Mouse (Mus musculus): ENCODE measurements at regions not wholly inside any gene's neighbourhood (a gene's known extent, or its start where the extent isn't known, plus 50 kb on each side); places are given as distances from the start of the nearest gene placed in this dataset.

DNA sequence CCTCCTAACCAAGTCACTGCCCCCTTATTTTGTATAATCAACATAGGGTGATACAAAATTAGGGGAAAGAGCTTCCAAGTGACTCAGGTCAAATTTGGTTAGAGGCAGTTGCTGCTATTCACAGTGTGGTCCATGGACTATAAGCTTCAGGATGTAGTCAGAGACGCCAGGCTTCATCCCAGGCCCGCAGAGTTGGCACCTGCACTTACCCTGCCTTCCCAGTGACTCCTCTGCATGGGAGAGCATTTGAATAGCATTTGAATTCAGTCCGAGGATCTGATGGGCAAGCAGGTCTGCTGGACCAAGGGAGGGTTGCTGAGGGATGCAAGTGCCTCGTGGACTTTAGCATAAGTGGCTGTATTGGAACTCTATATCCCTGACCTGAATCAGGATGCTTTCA is 181.8 kb downstream of the 1810013L24Rik start:
- TF ChIP-seq CTCF (IDR thresholded peaks at IDR 0.05; ENCODE audit: control insufficient read depth, insufficient read depth, insufficient replicate concordance, low read depth, low read length) (no peak), POLR2A (IDR thresholded peaks at IDR 0.05; ENCODE audit: control insufficient read depth, low read depth, low read length) (no peak)

All from testis, adult 2 months (tissue).